Mouse (Mus musculus): ENCODE data around the gene E2f2. TPM values are rescaled to one million over a fixed set of nuclear protein-coding genes. Genes with fewer than 3 reads are reported as not detected.
A peak's percentile ranks its signal among the peaks of the same experiment; 100 is the strongest.

The E2f2 gene
- total RNA-seq, 1 experiment from 2014 or later: 13.6 TPM

DNA sequence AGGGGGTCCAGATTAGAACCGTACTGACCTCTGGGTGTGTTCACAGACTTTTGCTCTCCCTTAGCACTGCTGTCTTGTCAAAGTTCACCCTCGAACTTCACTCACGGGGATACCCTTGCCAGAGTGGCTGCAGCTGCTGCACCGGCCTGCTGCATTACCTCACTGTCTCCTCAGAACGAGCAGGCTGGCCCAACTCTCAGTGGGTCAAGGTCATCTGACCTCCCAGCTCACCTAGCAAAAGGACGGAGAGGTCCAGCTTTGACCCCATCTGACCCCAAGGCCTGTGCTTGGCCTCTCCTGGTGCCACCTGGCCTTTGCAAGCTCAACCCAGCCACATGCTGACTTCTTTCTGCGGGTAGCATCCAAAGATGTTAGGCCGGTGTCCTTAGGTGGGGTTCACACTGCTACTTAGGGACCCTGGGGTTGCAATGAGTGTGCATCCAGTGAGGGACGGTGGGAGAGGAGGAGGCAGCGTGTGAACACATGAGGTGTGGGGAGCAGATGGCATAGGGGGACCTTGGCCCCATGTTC, 3.9 kb downstream of the E2f2 start:
- peak; percentile 45 for DNase-seq

- peak; percentile 42 for DNase-seq
Measured at GRCm38 (mm10) chr4:136177244-136177611, 5.0 kb downstream of the E2f2 start.

DNA sequence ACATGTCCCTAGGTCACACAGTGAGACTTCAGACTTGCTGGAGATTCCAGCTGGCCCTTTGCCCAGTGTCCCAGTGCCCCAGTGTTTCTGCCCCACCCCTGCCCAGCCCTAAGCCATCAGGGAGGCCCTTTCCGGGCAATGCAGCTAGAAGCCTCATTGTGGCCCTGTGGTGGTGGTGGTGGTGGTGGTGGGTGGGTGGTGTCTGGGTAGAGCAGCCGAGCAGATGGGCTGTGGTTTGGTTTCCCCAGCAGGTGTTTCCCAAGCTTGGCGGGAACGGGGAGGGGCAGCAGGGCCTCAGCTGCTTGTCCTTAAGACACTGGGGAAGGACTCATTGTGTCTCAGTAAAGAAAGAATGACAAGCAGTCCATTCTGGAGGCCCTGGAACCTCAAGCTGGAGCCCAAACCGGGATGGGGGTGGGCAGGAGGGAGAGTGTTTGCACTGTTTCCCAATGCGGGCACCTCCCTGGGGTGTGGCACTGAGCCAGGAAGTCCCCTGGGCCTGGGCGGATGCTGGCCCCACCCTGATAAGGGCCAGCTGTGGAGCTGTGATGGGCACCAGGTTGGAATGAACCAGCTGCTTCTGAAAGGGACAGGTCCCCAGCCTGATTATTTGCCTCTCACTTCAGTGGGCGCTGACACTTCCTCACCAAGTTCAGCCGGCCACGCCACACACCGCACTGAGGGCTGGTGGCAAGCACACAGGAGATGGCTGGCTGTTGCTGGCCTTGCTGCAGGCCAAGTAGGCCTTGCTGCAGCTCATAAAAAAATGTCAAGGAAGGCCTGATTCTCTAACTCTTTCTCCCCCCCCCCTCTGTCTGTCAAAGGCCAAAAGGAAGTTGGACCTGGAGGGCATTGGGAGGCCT, 5.6 kb downstream of the E2f2 start:
- DNase-seq: peak; percentile 77

DNA sequence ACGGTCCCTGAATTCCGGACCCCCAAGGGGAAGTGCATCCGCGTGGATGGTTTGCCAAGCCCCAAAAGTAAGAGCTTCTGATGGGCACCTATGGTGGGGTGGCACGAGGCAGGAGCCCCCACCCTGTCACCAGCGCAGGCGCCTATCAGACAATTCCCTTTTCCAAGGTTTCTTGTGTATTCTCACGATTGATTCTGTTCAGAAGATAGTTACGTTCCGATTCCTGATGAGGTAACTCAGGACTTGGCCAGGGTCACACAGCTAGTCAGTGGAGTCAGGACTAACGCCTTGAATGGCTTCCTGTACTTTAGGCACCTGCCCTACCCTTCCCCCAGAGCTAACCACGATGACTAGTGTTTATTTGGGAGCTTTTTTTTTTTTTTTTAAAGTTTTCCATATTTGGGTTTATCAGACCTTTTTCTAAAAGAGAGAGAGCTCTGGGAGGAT, 6.3 kb downstream of the E2f2 start:
- no peak for DNase-seq

- peak; percentile 44 for DNase-seq
Measured at GRCm38 (mm10) chr4:136179456-136179855, 7.3 kb downstream of the E2f2 start.

DNA sequence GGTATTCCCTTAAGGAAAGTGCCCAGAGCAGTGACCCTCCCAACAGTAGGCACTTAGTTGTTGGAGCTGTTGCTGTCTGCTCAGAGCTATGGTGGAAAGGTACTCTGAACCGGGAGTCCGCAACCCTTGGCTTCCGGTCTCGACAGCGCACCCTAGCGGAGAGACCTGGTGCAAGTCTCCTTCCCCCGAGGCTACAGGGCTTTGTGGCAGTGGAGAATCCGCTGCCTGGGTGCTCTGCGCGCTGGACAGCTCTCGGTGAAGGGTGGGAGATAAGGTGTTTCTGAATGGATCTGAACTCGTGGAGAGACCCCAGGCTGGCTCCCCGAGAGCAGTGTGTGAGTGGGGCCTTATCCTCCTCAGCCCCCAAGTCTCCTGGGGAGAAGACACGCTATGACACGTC, 7.8 kb downstream of the E2f2 start:
- peak; percentile 95 for DNase-seq

GRCm38 (mm10) chr4:136180408-136181330, 8.5 kb downstream of the E2f2 start:
- peak; percentile 95 for DNase-seq

GRCm38 (mm10) chr4:136181367-136181766, 9.2 kb downstream of the E2f2 start:
- no peak for DNase-seq

- DNase-seq: peak; percentile 67
Measured at GRCm38 (mm10) chr4:136185375-136185774, 13.2 kb downstream of the E2f2 start.

DNA sequence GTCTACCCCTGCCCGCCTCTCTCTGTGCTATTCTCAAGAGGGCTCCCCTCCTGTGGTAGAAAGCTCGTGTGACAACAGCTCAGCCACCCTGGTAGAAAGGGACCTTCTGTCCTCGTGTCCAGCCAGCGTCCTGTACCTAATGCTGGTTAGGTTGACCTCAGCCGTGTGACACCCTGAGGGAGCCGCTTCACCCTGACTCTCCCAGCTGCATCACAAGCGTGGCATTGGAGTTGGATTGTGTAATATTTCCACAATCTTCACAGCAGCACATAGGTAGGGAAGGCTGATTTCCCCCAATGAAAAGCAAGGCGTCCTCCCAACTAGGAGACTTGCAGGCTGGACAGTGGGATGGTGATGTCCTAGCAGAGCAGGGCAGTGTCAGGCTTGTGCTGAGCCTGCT, 14.1 kb downstream of the E2f2 start:
- DNase-seq: no peak

- DNase-seq: no peak
Measured at GRCm38 (mm10) chr4:136186739-136187472, 14.7 kb downstream of the E2f2 start.

GRCm38 (mm10) chr4:136188973-136189737, 17.0 kb downstream of the E2f2 start:
- no peak for DNase-seq

DNA sequence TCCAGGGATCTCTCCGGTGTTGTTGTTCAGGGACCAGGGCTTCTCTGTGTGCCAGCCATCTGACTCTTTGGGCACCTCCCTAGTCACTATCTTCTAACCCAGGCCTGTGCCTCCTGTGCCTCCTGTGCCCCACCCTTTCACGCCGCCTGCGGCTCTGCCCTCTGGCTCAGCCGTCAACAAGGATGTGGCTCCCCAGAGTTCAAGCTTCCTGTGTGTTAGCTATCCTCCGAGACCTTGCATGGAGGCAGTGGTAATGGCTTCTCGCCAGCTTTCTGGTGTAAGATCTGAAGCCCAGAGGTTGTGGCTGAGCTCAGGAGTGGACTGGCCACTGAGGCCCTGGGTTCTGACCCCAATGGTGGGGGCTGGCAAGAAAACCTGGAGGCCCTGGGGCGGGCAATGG, 17.7 kb downstream of the E2f2 start:
- peak; percentile 61 for DNase-seq

DNA sequence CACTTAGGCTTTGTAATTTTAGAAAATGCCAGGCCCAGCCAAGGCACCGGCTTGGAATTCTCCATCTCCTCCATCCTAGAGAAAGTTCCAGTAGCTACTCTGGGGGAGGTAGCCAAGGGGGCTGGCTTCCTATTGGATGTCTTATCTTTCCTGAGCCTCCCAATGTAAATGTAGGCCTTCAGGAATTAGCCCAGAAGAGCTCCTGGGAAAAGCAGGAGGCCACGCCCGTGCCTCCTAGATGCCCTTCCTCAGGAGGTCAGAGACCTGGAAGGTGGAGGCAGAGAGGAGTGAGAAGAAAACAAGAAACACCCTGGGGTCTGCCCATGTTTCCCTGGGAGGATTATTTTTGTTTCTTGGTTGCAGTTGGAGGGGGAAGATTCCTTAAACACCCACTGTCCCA, 21.4 kb downstream of the E2f2 start:
- DNase-seq: no peak

- no peak for DNase-seq
Measured at GRCm38 (mm10) chr4:136195029-136195428, 22.8 kb downstream of the E2f2 start.

DNA sequence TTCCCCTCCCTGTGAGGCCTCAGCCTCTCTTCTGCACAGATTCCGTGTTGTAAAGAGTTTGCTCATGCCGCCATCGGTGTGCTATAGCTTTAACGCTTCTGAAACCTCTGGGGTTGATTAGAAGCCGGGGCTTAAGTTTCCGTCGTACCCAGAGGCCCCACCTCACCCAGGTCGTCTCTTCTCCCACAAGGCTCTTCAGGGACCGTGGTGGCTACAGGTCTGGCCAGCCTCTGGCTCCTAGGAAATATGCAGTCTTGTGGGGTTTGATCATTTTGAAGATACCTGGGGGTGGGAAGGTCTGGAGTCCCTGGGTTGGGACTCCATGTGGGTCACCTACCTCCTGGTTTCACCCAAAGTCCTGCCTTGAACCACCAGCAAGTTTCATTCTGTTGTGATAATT, 23.4 kb downstream of the E2f2 start:
- DNase-seq: no peak

DNA sequence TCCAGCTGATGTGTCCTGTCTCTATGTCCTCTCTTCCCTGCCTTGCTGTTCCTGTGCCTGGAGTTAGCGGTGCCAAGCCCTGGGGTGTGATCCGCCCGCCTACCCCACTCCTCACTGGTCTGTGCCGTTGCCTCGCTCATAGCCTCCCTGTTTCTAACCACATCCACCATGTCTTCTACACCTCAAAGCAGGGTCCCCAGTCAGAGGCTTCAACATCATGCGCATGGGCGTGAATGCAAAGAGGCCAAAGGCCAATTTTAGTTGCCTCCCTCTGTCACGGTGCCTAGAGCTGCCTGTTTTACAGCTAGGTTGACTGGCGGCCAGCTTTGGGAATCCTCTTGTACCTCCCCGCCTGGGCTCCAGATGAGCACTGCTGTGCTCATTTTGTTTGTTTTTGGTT, 24.0 kb downstream of the E2f2 start:
- no peak for DNase-seq

- DNase-seq: no peak
Measured at GRCm38 (mm10) chr4:136198846-136199245, 26.7 kb downstream of the E2f2 start.

DNA sequence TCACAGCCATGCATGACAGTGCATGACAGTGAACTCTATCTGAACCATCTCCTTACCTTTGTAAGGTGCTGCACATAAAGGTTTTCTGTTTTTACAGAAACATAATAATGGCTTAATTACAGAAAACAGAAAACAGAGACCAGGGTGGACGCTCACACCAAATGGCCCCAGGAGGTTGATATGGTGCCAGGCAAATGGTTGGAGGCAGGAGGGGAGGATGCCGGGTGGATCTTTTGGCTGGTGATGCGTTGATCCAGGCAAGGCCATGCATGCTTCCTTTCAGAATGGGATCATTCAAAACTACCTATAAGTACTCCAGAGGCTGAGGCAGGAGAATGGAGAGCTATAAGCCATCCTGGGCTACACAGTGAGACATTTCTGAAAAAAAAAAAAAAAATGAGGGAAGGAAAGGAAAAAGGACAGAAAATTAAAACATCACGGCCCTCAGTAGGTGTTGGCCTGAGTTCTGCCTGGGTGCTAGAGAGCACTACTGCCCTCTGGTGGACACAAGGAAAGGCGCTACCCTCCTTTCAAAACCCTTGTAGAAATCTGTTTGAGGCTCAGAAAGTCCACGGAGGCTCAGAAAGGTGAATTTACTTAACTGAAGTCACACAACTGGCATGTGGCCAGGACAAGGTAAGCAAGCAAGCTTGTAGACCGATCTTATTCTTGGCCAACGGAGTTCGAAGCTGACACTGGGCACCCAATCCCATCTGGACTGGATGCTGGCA, 27.5 kb downstream of the E2f2 start:
- peak; percentile 69 for DNase-seq

- DNase-seq: peak; percentile 85
Measured at GRCm38 (mm10) chr4:136202509-136202908, 30.3 kb downstream of the E2f2 start.

DNA sequence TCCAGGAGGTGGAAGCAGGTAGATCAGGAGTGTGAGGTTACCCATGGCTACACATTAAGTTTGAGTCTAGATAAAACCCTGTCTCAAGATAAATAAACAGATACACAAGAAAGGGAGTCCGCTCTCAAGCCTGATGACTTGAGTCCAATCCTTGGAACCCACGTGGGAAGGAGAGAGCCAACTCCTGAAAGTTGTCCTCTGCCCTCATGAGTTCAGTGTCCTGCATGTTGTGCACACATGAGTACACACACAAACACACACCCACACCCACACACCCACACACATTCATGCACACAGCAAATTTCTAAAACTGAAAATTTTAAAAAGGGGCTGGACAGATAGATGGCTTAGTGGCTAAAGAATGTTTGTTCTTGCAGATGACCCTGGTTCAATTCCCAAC, 32.6 kb downstream of the E2f2 start:
- no peak for DNase-seq

Data from adrenal gland, postnatal 14 days (tissue).